ENCODE assay signal across 8 mouse cellular contexts in the genomic region with DNA sequence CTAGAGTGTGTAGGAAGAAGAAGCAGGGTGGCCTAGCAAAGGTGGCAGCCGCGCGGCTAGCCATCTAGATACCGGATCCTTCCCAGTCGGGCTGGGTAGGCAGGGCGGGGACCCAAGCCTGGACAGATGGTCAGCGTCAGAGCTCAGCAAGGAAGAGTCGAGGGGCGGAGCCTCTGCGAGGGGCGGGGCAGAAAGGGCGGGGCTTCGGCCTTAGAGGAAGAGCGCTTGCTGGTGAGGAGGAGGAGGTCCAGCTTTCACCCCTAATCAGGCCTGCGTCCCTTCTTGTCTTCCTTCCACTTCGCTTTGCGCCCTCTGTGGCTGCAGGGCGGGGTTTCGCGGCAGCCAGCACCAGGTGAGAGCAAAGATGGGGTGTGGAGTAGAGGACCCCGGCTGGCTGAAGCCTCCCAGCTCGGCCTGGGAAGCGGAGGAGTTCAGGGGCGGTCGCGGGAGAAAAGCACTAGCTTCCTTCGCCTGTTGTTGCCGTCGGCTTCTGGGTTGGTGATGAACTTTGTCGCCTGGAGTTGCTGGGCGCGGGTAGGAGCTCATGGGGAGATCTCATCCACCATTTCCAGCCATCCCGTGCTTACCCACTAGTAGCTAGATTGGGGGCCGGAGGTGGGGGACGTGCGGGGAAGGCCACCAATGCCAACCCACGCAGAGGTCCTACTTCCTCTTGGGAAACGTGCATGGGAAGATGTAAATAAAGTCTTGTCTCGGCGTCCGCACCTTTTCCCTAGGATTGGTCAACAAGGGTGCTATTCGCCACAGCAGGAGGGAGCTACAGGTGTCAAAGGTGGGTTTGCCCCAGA. TPM values are rescaled to one million over a fixed set of nuclear protein-coding genes. Genes with fewer than 3 reads are reported as not detected.
A peak's percentile ranks its signal among the peaks of the same experiment; 100 is the strongest.
DNase-seq lines count a peak whose midpoint lies in the region; ATAC-seq and TF ChIP-seq lines count a peak whose summit lies in the region.

A gene (plus strand): TSS at position 190 of the 809 bp plus-strand sequence.

- peak; percentile 88 for ATAC-seq in hindbrain, embryonic 15.5 days (ENCODE audit: low FRiP score, low read depth)

- peak within 1 kb of the TSS; percentile 86 for H3K27ac ChIP-seq in gastrocnemius, adult 2 months
- H3K27ac ChIP-seq in hindbrain, embryonic 15.5 days (replicated peaks): no peak within 1 kb of the TSS

- H3K36me3 ChIP-seq in hindbrain, embryonic 15.5 days: no peaks in the 10 kb centered on the region

- peak; percentile 61 for DNase-seq in adipocyte (ENCODE audit: low spot score)
- DNase-seq in cerebellum, postnatal 4 days (ENCODE audit: low spot score in 2 of 2): peak; percentile 50 to 84
- peak; percentile 96 for DNase-seq in gastrocnemius, adult 2 months
- peak; percentile 66 to 75 for DNase-seq in left cerebral cortex, adult 18-20 months (ENCODE audit: low spot score in 2 of 2)
- peak; percentile 94 for DNase-seq in lung, postnatal 4 days
- DNase-seq in retina, embryonic 14.5 days (ENCODE audit: low spot score): peak; percentile 93
- DNase-seq in thymus, postnatal 36 days: peak; percentile 24 to 38

- peak within 1 kb of the TSS; percentile 95 for H3K4me3 ChIP-seq in gastrocnemius, adult 2 months
- H3K4me3 ChIP-seq in hindbrain, embryonic 15.5 days: peak within 1 kb of the TSS; percentile 60

- under 1% methylated on average over 42 of the region's 42 CpGs for WGBS in hindbrain, embryonic 15.5 days

- intact Hi-C loops in gastrocnemius, adult 2 months (cut with DNase I): loop anchor here (5.0 kb wide), 1 partner anchor 210 kb away; no protein-coding TSS in a partner anchor

- peaks cover 10% of the 10 kb centered on the region for H3K4me1 ChIP-seq in hindbrain, embryonic 15.5 days (replicated peaks)

- H3K4me2 ChIP-seq in hindbrain, embryonic 15.5 days: peak within 1 kb of the TSS; percentile 87

- no peaks in the 10 kb centered on the region for H3K27me3 ChIP-seq in hindbrain, embryonic 15.5 days

- TF ChIP-seq CTCF in gastrocnemius, adult 2 months (IDR thresholded peaks at IDR 0.05): no peak; the same call in 1 of the 2 replicates

- peak within 1 kb of the TSS; percentile 51 for H3K9ac ChIP-seq in hindbrain, embryonic 15.5 days

- no peaks in the 10 kb centered on the region for H3K9me3 ChIP-seq in hindbrain, embryonic 15.5 days

RNA-seq across cellular contexts. Expression of the gene that starts here (rescaled TPM):
- total RNA-seq in gastrocnemius, adult 2 months (2021): 10 to 100 TPM in 1 of 2 experiments, 1 to 10 TPM in 1; 9.7 to 11.4 TPM
- 14.0 and 16.2 TPM in 2 replicates for polyA plus RNA-seq in hindbrain, embryonic 15.5 days (2015; fragmentation: Nextera tagmentation; extraction: Ambion mirVana)
- total RNA-seq in left cerebral cortex, adult 18-20 months (2021): 10 to 100 TPM; 12.9 to 14.1 TPM

Comparison
In these comparisons a context has a peak if more than half of its experiments do, and no peak if none do; other contexts are left out.
1. DNase-seq: peak in every context shown above with its lines; median percentile 96 in gastrocnemius, adult 2 months; 94 in lung, postnatal 4 days; 93 in retina, embryonic 14.5 days; 70 in left cerebral cortex, adult 18-20 months; 67 in cerebellum, postnatal 4 days; 61 in adipocyte; 31 in thymus, postnatal 36 days.